Mouse (Mus musculus) small intestine, adult 2 months (tissue): ENCODE data around the gene Mfsd2a. TPM values are rescaled to one million over a fixed set of nuclear protein-coding genes. Genes with fewer than 3 reads are reported as not detected.
A peak's percentile ranks its signal among the peaks of the same experiment; 100 is the strongest.

Experiments used
- H3K27ac ChIP-seq: fragments of 200-500 bp; 2 replicates; pipeline ENCODE4 v1.5.1; 2012; ENCODE audit warnings: low read depth, low read length, control low read depth, inconsistent platforms; ENCODE audit not compliant: insufficient read depth
- H3K27me3 ChIP-seq: fragments of 200-500 bp; 2 replicates; pipeline ENCODE4 v1.6.1; 2012; ENCODE audit warnings: mild to moderate bottlenecking, moderate library complexity, low read length, inconsistent platforms; ENCODE audit not compliant: control insufficient read depth, insufficient read depth
- H3K36me3 ChIP-seq: fragments of 200-500 bp; 2 replicates; pipeline ENCODE4 v1.6.1; 2012; ENCODE audit warnings: mild to moderate bottlenecking, low read length, control low read depth, inconsistent platforms; ENCODE audit not compliant: control insufficient read depth, insufficient read depth
- H3K4me1 ChIP-seq: fragments of 200-500 bp; 2 replicates; pipeline ENCODE4 v1.6.1; 2012; ENCODE audit warnings: low read length, inconsistent platforms, mixed read lengths; ENCODE audit not compliant: control insufficient read depth, insufficient read depth, insufficient read length
- H3K4me3 ChIP-seq: fragments of 200-500 bp; 2 replicates; pipeline ENCODE4 v1.5.1; 2012; ENCODE audit warnings: low read depth, mild to moderate bottlenecking, control low read depth, inconsistent platforms, low read length, moderate library complexity
- CTCF ChIP-seq: fragments of 200-500 bp; IDR thresholded peaks from 2 replicates; pipeline ENCODE4 v1.5.1; 2012; ENCODE audit warnings: low read depth, mild to moderate bottlenecking, control low read depth, inconsistent platforms, low read length, moderate library complexity, mixed read lengths; ENCODE audit not compliant: insufficient replicate concordance, insufficient read length; ENCODE audit errors: extremely low read depth
- POLR2A ChIP-seq: fragments of 200-500 bp; IDR thresholded peaks from 2 replicates; pipeline ENCODE4 v1.6.1; 2012; ENCODE audit warnings: low read depth, mild to moderate bottlenecking, control low read depth, inconsistent platforms, low read length, moderate library complexity
- WGBS: fragments of 180-500 bp; shearing (Covaris S2); methylation state at CpG from one replicate; pipeline ENCODE4 v1.1.7; 2018; 5-methylcytosine and 5-hydroxymethylcytosine counted together
- polyA plus RNA-seq: library from polyadenylated mRNA; depleted of rRNA; stranded (reverse); fragments of >200 nt; gene quantifications from 2 replicates; pipeline ENCODE4 v1.2.3, GENCODE M21; 2012; rRNA removed

Mfsd2a gene
- polyA plus RNA-seq, 1 experiment: 28.0 TPM

- WGBS: 28% methylated on average over 10 of the region's 10 CpGs
- no peak overlapping the region for H3K4me3 ChIP-seq
- no peaks in the 10 kb centered on the region for H3K27me3 ChIP-seq
- H3K4me1 ChIP-seq: peaks cover 15% of the 10 kb centered on the region; the same call in 1 of the 2 replicates
- H3K27ac ChIP-seq: no peak overlapping the region
- TF ChIP-seq CTCF (no peak), POLR2A (no peak)
- H3K36me3 ChIP-seq: no peaks in the 10 kb centered on the region
Observed at GRCm38 (mm10) chr4:122905359-122905758, 55.6 kb downstream of the Mfsd2a start.

GRCm38 (mm10) chr4:122903709-122904108, 57.3 kb downstream of the Mfsd2a start:
- TF ChIP-seq POLR2A (no peak), CTCF (no peak)
- Histone ChIP-seq H3K27ac (peak overlapping the region; percentile 5; the same call in 1 of the 2 replicates), H3K36me3 (no peaks in the 10 kb centered on the region), H3K4me3 (no peak overlapping the region), H3K4me1 (peaks cover 12% of the 10 kb centered on the region; the same call in 1 of the 2 replicates), H3K27me3 (no peaks in the 10 kb centered on the region)
- WGBS: 71% methylated on average over 3 of the region's 3 CpGs

GRCm38 (mm10) chr4:122902156-122902555, 58.8 kb downstream of the Mfsd2a start:
- Histone ChIP-seq H3K27ac (no peak overlapping the region), H3K4me1 (peaks cover 8% of the 10 kb centered on the region), H3K36me3 (no peaks in the 10 kb centered on the region), H3K27me3 (no peaks in the 10 kb centered on the region), H3K4me3 (no peak overlapping the region)
- 26% methylated on average over 6 of the region's 6 CpGs for WGBS
- TF ChIP-seq POLR2A: no peak
- peak; percentile 50; the same call in 1 of the 2 replicates for TF ChIP-seq CTCF

GRCm38 (mm10) chr4:122898313-122898712, 62.7 kb downstream of the Mfsd2a start:
- Histone ChIP-seq H3K4me1 (peaks cover 4% of the 10 kb centered on the region), H3K4me3 (no peak overlapping the region), H3K27ac (no peak overlapping the region), H3K36me3 (no peaks in the 10 kb centered on the region), H3K27me3 (no peaks in the 10 kb centered on the region)
- TF ChIP-seq CTCF: peak; percentile 49; the same call in 1 of the 2 replicates
- TF ChIP-seq POLR2A: no peak
- WGBS: 14% methylated on average over 5 of the region's 5 CpGs

- H3K27me3 ChIP-seq: no peaks in the 10 kb centered on the region
- WGBS: 77% methylated on average over 4 of the region's 4 CpGs
Observed at GRCm38 (mm10) chr4:122897750-122898149, 63.2 kb downstream of the Mfsd2a start.

More at GRCm38 (mm10) chr4:122897750-122898149, 63.2 kb downstream of the Mfsd2a start:
- TF ChIP-seq CTCF (no peak), POLR2A (no peak)
- peaks cover 3% of the 10 kb centered on the region for H3K4me1 ChIP-seq
- no peaks in the 10 kb centered on the region for H3K36me3 ChIP-seq
- no peak overlapping the region for H3K4me3 ChIP-seq
- no peak overlapping the region for H3K27ac ChIP-seq

Other genes with a start within 250 kb of the Mfsd2a start
- gene Ppt1, start 124.9 kb downstream of the Mfsd2a start, polyA plus RNA-seq: 6.9 and 10.1 TPM in 2 replicates
- gene Cap1, start 75.1 kb downstream of the Mfsd2a start, polyA plus RNA-seq: 46.5 and 85.8 TPM in 2 replicates
- 3.0 and 7.1 TPM in 2 replicates for gene Mycl, start 34.5 kb upstream of the Mfsd2a start, polyA plus RNA-seq
- 2.5 and 2.7 TPM in 2 replicates for gene Trit1, start 55.4 kb upstream of the Mfsd2a start, polyA plus RNA-seq
- gene Bmp8b, start 144.0 kb upstream of the Mfsd2a start, polyA plus RNA-seq: 2.0 and 19.3 TPM in 2 replicates
- gene Oxct2b, start 155.1 kb upstream of the Mfsd2a start, polyA plus RNA-seq: 0.08 and 1.4 TPM in 2 replicates
- gene Ppie, start 178.8 kb upstream of the Mfsd2a start, polyA plus RNA-seq: 5.0 and 10.7 TPM in 2 replicates
- 0.20 and 0.53 TPM in 2 replicates for gene Hpcal4, start 222.0 kb upstream of the Mfsd2a start, polyA plus RNA-seq
- gene Nt5c1a, start 240.3 kb upstream of the Mfsd2a start, polyA plus RNA-seq: not detected in 2 replicates